Mouse (Mus musculus) liver, postnatal 0 days (tissue): ENCODE results near the gene Gm20388. TPM values are rescaled to one million over a fixed set of nuclear protein-coding genes. Genes with fewer than 3 reads are reported as not detected.
A peak's percentile ranks its signal among the peaks of the same experiment; 100 is the strongest.

Experiments used
- ATAC-seq: fragments of 200-750 bp; cut with Nextera tagmentation; 2 replicates; pipeline ENCODE4 v1.8.0; 2017; ENCODE audit warnings: mild to moderate bottlenecking, moderate library complexity
- DNase-seq: peaks from one replicate; pipeline ENCODE4 v3.0.0-alpha.2; 2016
- H3K27ac ChIP-seq: fragments of 300-500 bp; sonication (generic); 2 replicates; pipeline ENCODE4 v1.5.1; 2014; ENCODE audit warnings: antibody characterized with exemption, moderate library complexity, mild to moderate bottlenecking, low read depth
- H3K27me3 ChIP-seq: fragments of 300-500 bp; sonication (generic); 2 replicates; pipeline ENCODE4 v1.6.1; 2014; ENCODE audit warnings: low read length, control low read depth, mixed read lengths; ENCODE audit not compliant: insufficient read depth
- H3K36me3 ChIP-seq: fragments of 300-500 bp; sonication (generic); replicated peaks from 2 replicates; pipeline ENCODE4 v1.6.1; 2014; ENCODE audit warnings: mild to moderate bottlenecking, control low read depth, low read length, moderate library complexity, mixed read lengths; ENCODE audit not compliant: insufficient read depth
- H3K4me1 ChIP-seq: fragments of 300-500 bp; sonication (generic); 2 replicates; pipeline ENCODE4 v1.6.1; 2014; ENCODE audit warnings: antibody characterized with exemption, mild to moderate bottlenecking, control low read depth; ENCODE audit not compliant: insufficient read depth
- H3K4me2 ChIP-seq: fragments of 300-500 bp; sonication (generic); 2 replicates; pipeline ENCODE4 v1.6.1; 2014; ENCODE audit warnings: low read depth, mild to moderate bottlenecking, low read length, moderate library complexity, mixed read lengths
- H3K4me3 ChIP-seq: fragments of 300-500 bp; sonication (generic); 2 replicates; pipeline ENCODE4 v1.5.1; 2014; ENCODE audit warnings: low read depth, low read length
- H3K9ac ChIP-seq: fragments of 300-500 bp; sonication (generic); replicated peaks from 2 replicates; pipeline ENCODE4 v1.6.1; 2014; ENCODE audit warnings: mild to moderate bottlenecking, moderate library complexity
- H3K9me3 ChIP-seq: fragments of 300-500 bp; sonication (generic); 2 replicates; pipeline ENCODE4 v1.6.1; 2016; ENCODE audit warnings: mild to moderate bottlenecking, control low read depth, low read length, mixed read lengths
- CTCF ChIP-seq: sonication (generic); IDR thresholded peaks from 2 replicates; pipeline ENCODE4 v1.5.1; 2016; ENCODE audit warnings: antibody characterized with exemption, low read depth
- EP300 ChIP-seq: IDR thresholded peaks from 2 replicates; pipeline ENCODE4 v1.6.1; 2016; ENCODE audit warnings: antibody characterized with exemption, low read depth, mild to moderate bottlenecking
- WGBS: fragments of 180-500 bp; shearing (Covaris S2); extraction: QIAGEN DNeasy Blood & Tissue Kit; methylation state at CpG from one replicate; pipeline ENCODE4 v1.1.7; 2014; ENCODE audit not compliant: insufficient replicate concordance; 5-methylcytosine and 5-hydroxymethylcytosine counted together
- polyA plus RNA-seq: library from polyadenylated mRNA; unstranded; fragments of >200 nt; fragmentation: Nextera tagmentation; extraction: Ambion mirVana; gene quantifications from 2 replicates; pipeline ENCODE4 v1.2.1, GENCODE M21; 2015

Gm20388 gene
- polyA plus RNA-seq, 1 experiment from 2014 or later = not detected

GRCm38 (mm10) chr8:121970225-121970624, 2059.6 kb downstream of the Gm20388 start:
- TF ChIP-seq CTCF (no peak), EP300 (no peak)
- 82% methylated on average over 8 of the region's 8 CpGs for WGBS
- no peaks in the 10 kb centered on the region for H3K9me3 ChIP-seq
- peaks cover 18% of the 10 kb centered on the region for H3K36me3 ChIP-seq
- no peak overlapping the region for H3K9ac ChIP-seq
- H3K4me2 ChIP-seq = no peak overlapping the region
- no peaks in the 10 kb centered on the region for H3K27me3 ChIP-seq
- no peak for ATAC-seq
- H3K4me3 ChIP-seq = no peak overlapping the region
- peaks cover 15% of the 10 kb centered on the region for H3K4me1 ChIP-seq
- H3K27ac ChIP-seq = no peak overlapping the region
- DNase-seq = no peak

- ATAC-seq (no peak), DNase-seq (no peak)
- peaks cover 31% of the 10 kb centered on the region for H3K36me3 ChIP-seq
- H3K4me3 ChIP-seq = no peak overlapping the region
- TF ChIP-seq CTCF = no peak
- no peak for TF ChIP-seq EP300
- no peaks in the 10 kb centered on the region for H3K9me3 ChIP-seq
- H3K9ac ChIP-seq = no peak overlapping the region
- 57% methylated on average over 17 of the region's 17 CpGs for WGBS
- H3K4me2 ChIP-seq = peak overlapping the region; percentile 3; the same call in 1 of the 2 replicates
- H3K27me3 ChIP-seq = no peaks in the 10 kb centered on the region
- H3K4me1 ChIP-seq = peaks cover 13% of the 10 kb centered on the region
- no peak overlapping the region for H3K27ac ChIP-seq
Measured at GRCm38 (mm10) chr8:121971488-121972058, 2060.9 kb downstream of the Gm20388 start.

DNA sequence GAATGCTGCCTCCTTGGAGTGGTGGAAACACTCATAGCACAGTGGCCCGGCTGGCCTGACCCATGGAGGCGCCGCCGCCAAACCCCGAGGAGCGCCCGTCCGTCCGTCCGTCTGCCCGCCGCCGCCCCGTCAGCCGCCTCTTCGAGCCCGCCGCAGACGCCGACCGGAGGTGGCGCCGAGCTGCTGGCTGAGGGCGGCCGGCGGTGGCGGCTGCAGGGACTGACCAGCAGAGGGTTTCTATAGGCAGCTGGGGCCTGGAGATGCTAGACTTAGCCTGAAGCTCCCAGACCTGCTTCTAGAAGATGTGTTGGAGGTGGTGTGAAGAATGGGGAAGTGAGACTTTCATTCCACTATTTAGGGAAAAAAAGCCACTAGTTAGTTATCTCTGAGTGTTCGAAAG, 2063.3 kb downstream of the Gm20388 start:
- no peaks in the 10 kb centered on the region for H3K9me3 ChIP-seq
- peaks cover 39% of the 10 kb centered on the region for H3K36me3 ChIP-seq
- DNase-seq (no peak), ATAC-seq (no peak)
- no peak overlapping the region for H3K4me2 ChIP-seq
- H3K9ac ChIP-seq = no peak overlapping the region
- WGBS = 94% methylated on average over 28 of the region's 28 CpGs
- no peaks in the 10 kb centered on the region for H3K27me3 ChIP-seq
- TF ChIP-seq EP300 (no peak), CTCF (no peak)
- H3K4me1 ChIP-seq = no peaks in the 10 kb centered on the region
- H3K4me3 ChIP-seq = no peak overlapping the region
- no peak overlapping the region for H3K27ac ChIP-seq

DNA sequence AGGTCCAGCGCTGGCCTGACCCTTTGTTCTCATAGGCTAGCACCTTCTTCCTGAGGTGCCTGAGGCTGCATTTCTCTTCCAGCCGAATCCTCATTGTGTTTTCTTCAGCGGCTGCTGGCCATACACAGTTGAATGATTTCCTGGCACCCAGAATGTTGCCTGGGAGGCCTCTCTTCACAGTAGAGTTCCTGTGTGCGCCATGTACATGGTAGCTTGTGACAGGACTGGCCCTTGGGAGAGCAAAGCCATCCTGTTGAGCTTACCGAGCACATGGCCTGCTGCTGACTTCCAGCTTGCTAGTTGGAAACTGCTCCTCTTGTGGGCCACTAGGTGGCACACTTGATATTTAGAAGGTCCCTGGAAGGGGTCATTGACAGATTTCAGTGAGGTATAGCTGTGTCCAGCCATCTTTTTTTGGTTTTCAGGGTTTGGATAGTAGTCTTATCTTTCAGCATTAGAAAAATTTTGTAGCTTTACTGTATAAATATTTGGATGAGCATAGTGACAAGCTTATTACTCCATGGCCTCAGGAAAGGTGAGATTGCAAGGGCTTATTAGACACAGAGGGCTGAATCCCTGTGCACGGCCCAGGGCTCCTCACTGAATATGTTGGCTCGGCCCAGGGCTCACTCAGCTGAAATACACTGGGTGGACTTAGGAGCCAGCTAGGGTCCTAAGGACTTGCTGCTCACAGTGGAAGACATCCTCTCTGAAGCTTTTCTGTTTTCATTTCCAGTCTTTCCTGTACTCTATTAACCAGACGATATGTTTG, 2067.4 kb downstream of the Gm20388 start:
- H3K4me1 ChIP-seq = no peaks in the 10 kb centered on the region
- no peaks in the 10 kb centered on the region for H3K27me3 ChIP-seq
- DNase-seq = no peak
- H3K27ac ChIP-seq = no peak overlapping the region
- TF ChIP-seq CTCF = peak; percentile 77
- no peak for TF ChIP-seq EP300
- no peak overlapping the region for H3K4me3 ChIP-seq
- no peaks in the 10 kb centered on the region for H3K9me3 ChIP-seq
- no peak overlapping the region for H3K4me2 ChIP-seq
- no peak overlapping the region for H3K9ac ChIP-seq
- WGBS = 70% methylated on average over 8 of the region's 8 CpGs
- H3K36me3 ChIP-seq = peaks cover 64% of the 10 kb centered on the region
- ATAC-seq = no peak

DNA sequence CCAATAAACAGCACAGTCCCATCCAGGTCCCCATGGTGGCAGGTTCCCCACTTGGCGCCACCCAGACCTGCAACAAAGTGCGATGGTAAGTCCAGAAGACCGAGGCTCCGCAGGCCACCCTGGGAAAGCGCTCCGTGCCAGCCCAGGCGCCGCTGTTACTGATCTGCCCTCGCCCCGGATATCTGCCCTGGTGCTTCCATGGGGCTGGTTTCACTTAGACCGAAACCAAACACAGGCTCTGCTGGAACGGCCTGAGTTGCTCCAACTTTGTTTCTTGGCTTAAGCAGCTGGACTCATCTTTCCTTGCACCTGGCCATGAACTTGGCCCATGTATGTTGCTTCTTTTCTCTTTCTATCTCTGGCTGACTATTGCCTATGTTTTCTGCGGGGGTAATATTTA, 2068.0 kb downstream of the Gm20388 start:
- 93% methylated on average over 13 of the region's 13 CpGs for WGBS
- DNase-seq (no peak), ATAC-seq (no peak)
- H3K9me3 ChIP-seq = no peaks in the 10 kb centered on the region
- H3K27me3 ChIP-seq = no peaks in the 10 kb centered on the region
- H3K9ac ChIP-seq = no peak overlapping the region
- no peak overlapping the region for H3K27ac ChIP-seq
- H3K4me1 ChIP-seq = no peaks in the 10 kb centered on the region
- H3K36me3 ChIP-seq = peaks cover 64% of the 10 kb centered on the region
- no peak overlapping the region for H3K4me2 ChIP-seq
- no peak overlapping the region for H3K4me3 ChIP-seq
- no peak for TF ChIP-seq EP300
- no peak for TF ChIP-seq CTCF

DNA sequence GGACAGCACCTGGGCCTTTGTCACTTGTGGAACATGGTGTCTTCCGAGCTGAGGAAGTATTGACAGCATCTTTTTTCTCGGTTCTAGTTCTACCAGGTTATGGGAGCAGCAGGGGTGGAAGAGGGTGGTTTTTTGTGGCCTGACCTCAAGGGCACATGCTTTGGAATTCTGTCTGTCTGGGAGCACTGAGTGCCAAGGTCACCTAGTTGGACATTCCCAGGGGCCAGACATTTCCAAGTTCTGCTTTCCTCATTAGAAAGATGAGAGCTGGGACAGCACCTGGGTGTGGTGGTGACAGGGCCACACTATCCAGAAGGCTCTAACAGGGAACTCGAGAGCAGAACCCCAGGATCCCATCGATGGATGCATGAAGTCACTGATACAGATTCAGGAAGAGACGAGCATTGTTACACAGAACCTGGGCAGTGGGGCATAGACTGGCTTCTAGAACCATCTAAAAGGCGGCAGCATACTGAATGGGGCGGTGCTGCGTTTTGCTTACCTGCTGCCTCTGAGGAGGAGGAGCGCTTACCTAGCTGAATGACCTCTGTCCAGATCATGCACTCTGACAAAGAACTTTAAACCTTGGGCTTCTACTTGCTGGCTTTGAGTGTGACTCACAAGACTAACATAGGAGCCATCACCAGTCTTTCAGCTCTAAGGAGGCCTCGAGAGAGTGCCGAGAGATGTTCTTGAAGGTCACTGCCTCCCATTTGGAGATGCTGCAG, 2070.3 kb downstream of the Gm20388 start:
- 83% methylated on average over 11 of the region's 11 CpGs for WGBS
- DNase-seq (no peak), ATAC-seq (no peak)
- no peak for TF ChIP-seq CTCF
- TF ChIP-seq EP300 = no peak
- Histone ChIP-seq H3K4me3 (no peak overlapping the region), H3K4me2 (no peak overlapping the region), H3K27ac (no peak overlapping the region), H3K9ac (no peak overlapping the region), H3K4me1 (no peaks in the 10 kb centered on the region), H3K9me3 (no peaks in the 10 kb centered on the region), H3K27me3 (no peaks in the 10 kb centered on the region), H3K36me3 (peaks cover 50% of the 10 kb centered on the region)
